Mouse (Mus musculus) urinary bladder, postnatal 25 days (tissue): ENCODE data around the gene Cavin1.
A peak's percentile ranks its signal among the peaks of the same experiment; 100 is the strongest.

Source experiments
- DNase-seq: peaks from one replicate; pipeline ENCODE4 v3.0.0; 2022; ENCODE audit warnings: low spot score

The Cavin1 gene

GRCm38 (mm10) chr11:100981236-100981635 is 10.5 kb upstream of the Cavin1 start:
- DNase-seq: no peak

DNA sequence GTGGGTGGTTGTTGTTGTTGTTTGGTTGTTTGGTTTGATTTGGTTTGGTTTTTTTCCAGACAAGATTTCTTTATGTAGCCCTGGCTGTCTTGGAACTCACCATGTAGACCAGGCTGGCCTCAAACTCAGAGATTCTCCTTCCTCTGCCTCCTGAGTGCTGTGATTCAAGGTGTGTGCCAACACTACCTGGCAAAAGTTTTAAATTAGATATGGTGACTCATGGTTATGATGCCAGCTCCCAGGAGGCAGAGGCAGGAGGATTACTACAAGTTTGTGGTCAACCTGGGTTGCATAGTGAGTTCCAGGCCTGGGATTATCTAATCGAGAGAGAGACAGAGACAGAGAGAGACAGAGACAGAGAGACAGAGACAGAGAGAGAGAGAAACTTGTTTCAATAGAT is 9.8 kb upstream of the Cavin1 start:
- DNase-seq: no peak

- no peak for DNase-seq
Observed at GRCm38 (mm10) chr11:100979887-100980286, 9.2 kb upstream of the Cavin1 start.

GRCm38 (mm10) chr11:100975241-100975640 is 4.6 kb upstream of the Cavin1 start:
- no peak for DNase-seq

- peak; percentile 30 for DNase-seq
Observed at GRCm38 (mm10) chr11:100974381-100974970, 3.8 kb upstream of the Cavin1 start.

DNA sequence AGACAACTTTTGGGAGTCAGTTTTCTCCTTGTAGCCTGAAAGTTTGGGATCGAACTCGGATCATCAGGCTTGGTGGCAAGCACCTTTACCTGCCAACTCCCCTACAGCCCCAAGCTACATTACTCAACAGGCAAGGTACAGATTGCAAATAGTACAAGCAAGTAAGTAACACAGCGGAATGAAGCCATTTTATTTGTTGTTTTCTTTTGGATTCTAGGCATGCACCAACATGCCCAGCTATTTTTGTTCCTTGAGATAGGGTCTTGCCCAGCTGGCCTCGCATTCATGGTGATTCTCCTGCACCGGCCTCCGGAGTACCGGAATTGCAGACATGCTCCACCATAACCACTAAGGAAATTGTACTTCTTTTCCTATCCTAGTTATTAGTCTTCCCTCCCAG is 2.6 kb upstream of the Cavin1 start:
- DNase-seq: no peak

DNA sequence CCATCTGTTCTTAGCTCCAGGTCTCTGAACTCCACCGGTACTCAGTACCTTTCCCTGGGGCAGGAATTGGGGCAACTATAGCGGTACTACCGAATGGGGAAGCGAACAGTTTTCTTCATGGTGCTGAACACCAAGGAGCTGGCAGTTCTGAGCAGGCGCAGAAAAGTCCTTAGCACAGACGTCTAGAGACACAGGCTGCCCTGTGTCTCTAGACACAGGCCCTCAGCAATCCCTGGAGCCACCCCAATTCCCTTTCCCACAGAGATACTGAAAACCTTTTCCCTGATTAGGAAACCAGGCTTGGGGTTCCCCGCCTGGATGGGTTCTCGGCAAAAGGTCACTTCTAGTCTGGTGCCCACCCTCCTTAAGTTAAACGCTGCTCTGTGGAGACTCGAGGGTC is 768 bp upstream of the Cavin1 start:
- DNase-seq: no peak

GRCm38 (mm10) chr11:100969744-100970556 is 737 bp downstream of the Cavin1 start:
- peak; percentile 30 for DNase-seq

DNA sequence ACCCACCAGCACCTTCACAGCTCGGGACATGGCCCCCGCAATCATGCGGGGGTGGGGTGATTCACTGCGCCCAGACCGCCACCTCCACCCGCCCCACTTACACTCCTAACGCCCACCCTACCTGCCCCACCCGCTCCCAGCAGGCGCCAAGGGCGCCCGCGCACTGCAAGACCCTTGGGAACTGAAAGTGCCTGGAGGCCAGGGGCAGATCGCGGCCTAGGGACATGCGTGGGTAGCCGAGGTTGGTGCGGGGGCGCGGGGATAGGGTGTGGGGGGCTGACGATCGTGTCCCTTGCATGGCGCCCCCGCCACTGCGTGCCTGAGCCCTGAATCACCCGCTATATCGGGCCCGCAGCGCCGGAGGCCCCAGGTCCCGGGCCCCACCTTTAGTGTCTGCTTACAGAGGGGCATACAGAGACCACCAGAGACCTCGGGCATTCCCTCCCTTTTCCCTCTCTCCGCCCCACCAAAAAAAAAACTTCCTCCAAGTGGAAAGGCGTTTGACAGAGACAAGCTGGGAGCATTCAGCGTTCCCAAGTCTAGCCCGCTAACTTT is 1.4 kb downstream of the Cavin1 start:
- DNase-seq: peak; percentile 44

GRCm38 (mm10) chr11:100968501-100968900 is 2.2 kb downstream of the Cavin1 start:
- no peak for DNase-seq

DNA sequence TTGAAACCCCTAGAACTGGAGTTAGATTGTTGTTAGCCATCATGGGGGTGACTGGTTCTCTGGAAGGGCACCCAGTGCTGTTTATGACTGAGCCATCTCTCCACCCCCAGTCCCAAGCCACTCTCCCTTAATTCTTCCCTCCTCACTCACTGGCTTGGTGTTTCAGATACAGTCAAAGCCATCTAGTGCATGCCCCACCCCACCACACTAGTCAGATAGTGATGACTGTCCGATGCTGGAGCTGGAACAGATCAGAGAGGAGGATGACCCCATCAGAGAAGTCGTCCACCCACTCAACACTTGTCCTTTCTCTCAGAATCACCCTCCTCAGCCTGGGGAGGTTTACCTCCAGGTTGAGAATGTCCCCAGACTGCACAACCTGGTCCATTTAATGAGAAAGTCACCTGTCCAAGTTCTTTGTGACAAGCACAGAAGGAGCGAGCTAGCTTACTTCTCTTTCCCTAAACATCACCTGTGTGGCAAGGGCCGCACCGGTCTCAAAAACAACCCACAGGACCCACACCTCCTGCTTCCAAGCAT is 2.7 kb downstream of the Cavin1 start:
- no peak for DNase-seq

GRCm38 (mm10) chr11:100967376-100967775 is 3.3 kb downstream of the Cavin1 start:
- DNase-seq: no peak

DNA sequence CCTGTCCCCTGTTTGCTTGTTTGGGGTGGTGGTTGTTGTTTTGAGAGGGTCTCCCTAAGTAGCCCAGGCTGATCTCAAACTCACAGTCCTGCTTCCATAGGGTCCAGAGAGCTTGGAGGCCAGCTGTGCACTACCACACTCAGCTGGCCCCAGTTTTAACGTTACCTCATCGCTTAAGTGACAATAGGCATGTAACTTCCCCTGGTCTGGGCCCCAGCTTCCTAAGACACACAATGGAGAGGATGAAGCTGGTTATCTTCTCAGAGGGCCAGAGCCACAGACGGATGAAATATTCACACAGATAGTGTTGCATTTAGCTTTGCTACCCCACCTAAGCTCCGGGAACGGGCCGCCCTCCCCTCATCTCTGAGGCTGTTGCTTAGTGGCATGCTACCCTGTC is 4.9 kb downstream of the Cavin1 start:
- no peak for DNase-seq

- DNase-seq: no peak
Observed at GRCm38 (mm10) chr11:100964901-100965542, 5.7 kb downstream of the Cavin1 start.

DNA sequence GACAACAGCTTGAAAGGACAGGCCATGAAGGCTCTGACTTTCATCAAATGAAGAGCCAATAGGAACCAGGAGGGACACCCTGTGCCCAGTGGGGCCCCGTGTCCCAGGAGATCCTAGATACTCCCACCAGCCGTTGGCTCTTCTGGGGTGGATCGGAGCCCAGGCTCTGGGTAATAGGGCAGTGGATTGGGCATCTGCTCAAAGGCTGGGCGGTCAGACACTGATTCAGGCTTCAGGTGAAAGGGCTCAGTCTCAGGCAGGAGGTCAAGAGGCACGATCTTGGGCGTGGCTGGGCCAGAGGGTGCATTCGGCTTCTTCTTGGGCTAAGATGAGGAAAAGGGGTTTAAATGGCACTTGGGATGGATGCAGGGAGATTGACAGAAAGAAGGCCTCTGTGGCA is 6.5 kb downstream of the Cavin1 start:
- DNase-seq: no peak

DNA sequence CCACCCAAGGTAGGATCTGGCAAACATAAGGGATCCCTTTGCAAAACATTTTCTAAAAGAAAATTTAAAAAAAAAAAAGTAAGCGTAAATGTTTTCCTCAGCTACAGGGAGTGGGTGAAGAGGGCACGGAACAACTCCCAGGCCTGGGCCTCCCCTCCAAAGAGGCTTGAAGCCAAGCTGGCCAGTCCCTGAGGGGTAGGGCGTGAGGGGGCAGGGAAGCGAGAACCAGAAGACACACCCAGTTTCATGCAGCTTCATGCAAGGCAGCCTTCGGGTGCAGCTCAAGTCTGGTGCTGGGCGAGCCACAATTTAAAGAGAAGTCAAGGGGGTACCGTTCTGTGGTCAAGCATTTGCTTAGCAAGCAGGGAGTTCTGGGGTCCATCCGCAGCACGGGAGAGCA is 7.0 kb downstream of the Cavin1 start:
- no peak for DNase-seq

DNA sequence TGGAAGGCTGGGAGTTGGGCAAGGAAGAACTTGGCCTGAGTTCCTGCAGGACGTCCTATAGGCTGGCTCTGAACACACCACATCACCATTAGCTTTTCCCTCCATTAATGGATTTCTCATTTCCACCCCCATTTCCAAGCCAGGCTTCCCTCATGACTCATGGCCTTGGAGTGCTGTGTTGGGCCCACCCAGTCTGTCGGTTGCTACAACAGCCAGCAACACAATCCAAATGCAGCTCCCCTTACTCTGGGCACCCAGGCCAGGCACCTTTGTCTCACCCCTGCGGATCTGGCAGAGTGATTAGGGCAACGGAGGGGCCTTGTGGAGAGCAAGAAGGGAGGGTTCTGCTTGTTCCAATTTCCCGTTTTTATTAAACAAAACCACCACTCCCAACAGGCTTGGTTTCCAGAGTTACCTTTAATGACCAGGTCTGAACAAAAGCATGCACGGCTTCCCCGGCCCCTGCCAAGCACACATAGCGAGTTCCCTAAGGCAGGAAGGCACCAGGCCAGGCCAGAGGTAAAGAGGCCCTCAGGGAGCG is 8.2 kb downstream of the Cavin1 start:
- no peak for DNase-seq

- no peak for DNase-seq
Observed at GRCm38 (mm10) chr11:100960540-100960939, 10.1 kb downstream of the Cavin1 start.

- DNase-seq: no peak
Observed at GRCm38 (mm10) chr11:100959826-100960225, 10.9 kb downstream of the Cavin1 start.

GRCm38 (mm10) chr11:100959464-100959810 is 11.2 kb downstream of the Cavin1 start:
- peak; percentile 66 for DNase-seq

DNA sequence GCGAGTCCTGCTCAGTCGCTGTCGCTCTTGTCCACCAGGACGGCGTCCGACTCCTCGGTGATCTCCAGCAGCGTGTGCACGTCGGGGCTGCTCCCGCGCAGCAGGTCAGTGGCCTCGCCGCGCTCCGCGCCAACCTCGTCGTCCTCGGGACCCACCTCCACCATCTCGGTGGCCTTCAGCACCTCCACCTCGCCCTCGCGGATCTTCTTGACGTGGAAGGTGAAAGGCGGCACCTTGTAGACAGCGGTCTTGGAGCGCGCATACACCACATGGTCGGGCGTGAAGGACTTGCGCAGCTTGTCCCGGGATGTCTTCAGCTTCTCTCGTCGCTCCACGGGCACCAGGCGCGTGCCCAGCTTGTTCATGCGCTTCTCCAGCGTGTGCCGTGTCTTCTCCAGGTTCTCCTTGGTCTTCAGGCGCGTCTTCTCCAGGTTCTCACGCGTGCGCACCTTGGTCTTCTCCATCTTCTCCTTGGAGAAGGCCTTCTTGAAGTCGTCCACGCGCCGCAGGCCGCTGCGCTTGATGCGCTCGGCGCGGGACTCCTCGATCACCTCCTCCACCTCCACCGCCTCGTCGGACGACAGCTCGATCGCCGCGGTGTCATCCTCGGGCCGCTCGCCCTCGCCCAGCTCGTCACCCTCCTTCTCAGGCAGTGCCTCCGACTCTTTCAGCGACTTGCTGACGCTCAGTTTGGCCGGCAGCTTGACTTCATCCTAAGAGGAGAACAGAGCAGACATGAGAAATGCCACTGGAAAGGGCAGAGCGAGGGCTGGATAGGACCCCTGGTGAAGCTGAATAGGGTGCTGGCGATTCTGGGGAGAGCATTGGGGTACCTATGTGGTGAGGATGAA is 11.8 kb downstream of the Cavin1 start:
- DNase-seq: no peak
